Mouse (Mus musculus): ENCODE measurements around the gene 1700025G04Rik.
"Not testable (repeated sequence)": the region's sequence is repeated elsewhere in the genome, so short reads cannot be mapped to it uniquely, and the experiment has no call there.

Gene 1700025G04Rik

DNA sequence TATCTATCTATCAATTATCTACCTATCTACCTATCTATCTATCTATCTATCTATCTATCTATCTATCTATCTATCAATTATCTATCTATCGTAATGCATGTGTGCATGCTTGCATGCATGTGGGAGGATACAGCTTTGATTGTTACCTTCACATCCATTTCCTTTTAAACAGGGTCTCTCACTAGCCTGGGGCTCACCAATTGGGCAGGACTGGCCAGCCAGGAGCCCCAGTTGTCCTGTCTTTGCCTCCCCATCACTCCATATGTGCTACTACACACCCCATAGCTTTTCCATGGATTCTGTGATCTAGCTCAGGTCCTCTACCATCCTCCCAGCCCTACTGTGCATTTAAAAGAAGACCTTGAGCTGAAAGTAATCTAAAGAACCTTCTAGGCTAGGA, 231.5 kb downstream of the 1700025G04Rik start:
- no peak for DNase-seq (ENCODE audit: low read depth, low spot score)

GRCm38 (mm10) chr1:151855561-151855960, 234.4 kb downstream of the 1700025G04Rik start:
- no peak for DNase-seq (ENCODE audit: low read depth, low spot score)

DNA sequence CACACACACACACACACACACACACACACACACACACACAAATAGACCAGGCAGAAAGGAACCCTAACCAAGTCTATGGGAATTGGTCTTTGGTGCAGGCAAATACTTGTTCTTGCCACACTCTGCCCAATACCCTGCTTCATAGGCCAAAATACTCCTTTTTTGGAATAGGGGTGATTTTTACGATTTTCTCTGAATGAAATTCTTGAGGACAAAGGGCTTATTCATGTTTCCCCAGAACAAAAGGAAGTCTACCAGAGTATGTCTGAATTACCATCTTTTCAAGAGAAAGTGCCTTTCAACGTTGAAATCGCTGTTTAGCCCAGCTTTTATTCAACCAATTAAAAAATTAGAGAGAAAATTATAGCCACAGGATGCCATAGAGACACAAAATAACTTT, 237.9 kb downstream of the 1700025G04Rik start:
- DNase-seq (ENCODE audit: low read depth, low spot score) = no peak

DNA sequence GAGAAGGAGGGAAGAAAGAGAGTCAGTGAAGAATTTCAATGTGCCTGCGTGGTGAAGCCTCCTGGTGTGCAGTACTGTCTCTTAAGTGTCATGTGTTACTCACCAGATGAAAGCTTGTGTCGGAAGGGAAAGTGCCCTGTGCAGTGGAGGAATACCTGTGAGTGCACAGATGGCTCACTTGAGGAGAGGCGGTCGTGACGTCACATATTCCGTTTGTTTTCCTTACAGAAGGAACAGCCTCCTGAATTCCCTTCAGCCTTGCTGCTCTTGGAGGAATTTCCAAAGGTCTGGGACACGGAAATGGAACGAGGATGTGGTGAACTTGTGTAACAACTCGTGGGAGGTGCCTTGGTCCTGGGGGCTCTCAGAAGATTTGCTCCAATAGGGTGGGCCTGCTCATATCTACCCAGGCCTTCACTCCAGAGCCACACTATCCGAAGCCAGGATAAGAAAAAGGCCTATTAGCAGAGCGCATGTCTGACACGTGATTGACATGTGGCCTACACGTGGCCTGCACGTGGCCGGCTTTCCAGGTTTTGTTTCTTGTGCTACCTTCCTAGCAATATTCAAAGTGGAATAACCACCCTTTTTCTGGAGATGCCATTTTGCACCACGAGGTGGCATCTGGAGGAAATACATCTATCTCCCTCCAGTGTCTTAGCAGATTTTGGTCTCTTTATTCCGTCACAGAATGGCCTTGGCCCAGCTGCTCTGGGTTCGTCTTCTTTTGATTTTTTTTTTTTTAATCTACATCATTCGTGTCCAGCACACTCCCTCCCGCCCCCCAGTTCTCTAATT, 238.7 kb downstream of the 1700025G04Rik start:
- no peak for DNase-seq (ENCODE audit: low read depth, low spot score)

DNA sequence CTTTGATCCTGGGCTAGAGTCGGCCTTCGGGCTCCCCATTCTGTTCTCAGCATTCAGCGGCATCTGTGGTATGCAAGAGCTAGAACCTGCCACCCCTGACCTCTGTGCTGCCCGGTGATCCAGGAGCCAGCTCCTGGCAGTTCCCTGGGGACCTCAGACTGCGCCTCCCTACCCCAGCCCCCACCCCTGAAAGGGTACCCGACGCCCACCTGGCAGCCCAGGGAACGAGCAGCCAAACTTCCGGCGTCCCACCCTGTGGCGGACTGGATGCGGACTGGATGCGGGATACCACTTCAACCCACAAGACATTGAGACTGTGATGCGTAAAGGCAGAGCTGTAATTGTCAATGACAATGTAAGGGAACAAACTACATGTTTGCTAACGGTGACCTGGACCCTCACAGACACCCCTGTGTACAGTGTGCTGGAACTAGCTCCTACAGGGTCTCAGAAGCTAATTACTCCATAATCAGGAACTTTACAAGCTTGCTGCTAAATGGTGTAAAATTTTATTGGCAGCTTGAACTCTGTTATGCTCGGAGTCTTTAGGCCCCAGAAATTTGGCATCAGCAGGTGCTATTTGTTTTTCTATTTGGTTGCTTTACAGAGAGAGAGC, 239.8 kb downstream of the 1700025G04Rik start:
- no peak for DNase-seq (ENCODE audit: low read depth, low spot score)

DNA sequence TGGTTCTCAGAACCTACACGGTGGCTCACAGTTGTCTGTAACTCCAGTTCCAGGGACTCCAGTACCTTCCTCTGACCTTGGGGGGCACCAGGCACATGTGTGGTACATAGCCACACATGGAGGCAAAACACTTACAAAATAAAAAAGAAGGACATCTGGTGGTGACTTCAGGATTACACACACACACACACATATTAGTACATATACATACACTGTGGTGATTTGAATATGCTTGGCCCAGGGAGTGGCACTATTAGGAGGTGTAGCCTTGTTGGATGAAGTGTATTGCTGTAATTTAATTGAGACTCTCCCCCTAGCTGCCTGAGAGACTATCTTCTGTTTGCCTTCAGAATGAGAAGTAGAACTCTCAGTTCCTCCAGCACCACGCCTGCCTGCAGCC, 241.6 kb downstream of the 1700025G04Rik start:
- DNase-seq (ENCODE audit: low read depth, low spot score) = no peak

DNA sequence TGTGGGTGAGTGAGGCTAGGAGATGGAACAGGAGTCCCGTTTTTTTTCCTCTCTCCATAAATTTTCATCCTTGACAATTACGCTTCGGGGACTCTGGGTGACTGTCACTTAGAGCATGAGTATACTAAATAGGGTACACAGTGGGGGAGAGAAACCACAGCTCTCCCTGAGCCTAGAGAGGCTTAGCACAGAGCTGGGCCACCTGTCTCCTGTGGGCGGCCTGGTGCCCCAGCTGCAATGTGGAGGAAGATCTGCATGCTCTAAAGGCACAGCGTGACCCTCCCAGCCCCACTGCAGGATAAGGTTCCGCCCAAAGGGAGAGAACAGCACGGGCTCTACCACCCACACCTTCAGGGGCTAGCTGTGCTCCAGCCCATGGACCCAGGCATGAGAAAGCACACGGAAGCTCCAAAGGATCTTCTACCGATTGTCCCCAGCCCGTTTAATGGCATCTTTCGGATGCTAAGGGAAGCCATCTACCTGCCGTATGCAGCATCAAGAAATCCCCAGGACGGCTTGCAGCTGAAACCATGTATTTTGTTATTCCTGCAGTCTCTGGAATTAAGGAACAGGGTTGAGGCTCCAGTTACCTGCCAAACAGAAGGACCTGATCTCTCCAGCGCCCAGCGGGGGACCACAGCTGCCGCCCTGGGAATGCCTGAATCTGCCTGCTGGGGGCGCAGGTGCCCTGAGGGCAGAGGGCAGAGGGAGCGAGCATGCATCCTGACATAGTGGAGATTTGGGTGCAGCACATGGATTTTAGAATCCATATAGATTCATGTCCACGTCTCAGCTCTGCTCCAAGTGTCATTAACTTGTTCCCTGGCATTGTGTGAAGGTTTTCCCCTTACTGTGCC, 243.8 kb downstream of the 1700025G04Rik start:
- no peak for DNase-seq (ENCODE audit: low read depth, low spot score)

- no peak for DNase-seq (ENCODE audit: low read depth, low spot score)
These were observed 244.6 kb downstream of the 1700025G04Rik start for GRCm38 (mm10) chr1:151845252-151845832.

GRCm38 (mm10) chr1:151840345-151840744, 249.6 kb downstream of the 1700025G04Rik start:
- DNase-seq (ENCODE audit: low read depth, low spot score) = not testable (repeated sequence)

DNA sequence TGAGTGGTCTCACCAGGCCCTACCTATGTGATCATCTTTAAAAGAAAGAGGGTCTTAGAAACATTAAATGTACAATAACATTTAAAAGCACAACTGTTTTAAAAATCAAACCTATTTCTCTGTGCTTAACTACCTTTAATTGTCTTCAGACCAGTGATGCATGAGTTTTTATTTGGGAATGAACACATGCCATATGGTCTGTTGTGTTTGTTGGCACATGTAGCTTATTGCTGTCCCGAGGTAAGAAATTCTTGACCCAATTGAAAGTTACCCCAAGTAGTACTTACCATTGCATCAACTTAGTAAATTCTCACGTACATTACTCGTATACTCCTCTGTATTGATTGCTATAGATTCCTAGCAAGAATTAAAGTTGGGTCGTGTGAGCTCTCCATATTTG, 254.7 kb downstream of the 1700025G04Rik start:
- DNase-seq (ENCODE audit: low read depth, low spot score) = no peak

GRCm38 (mm10) chr1:151831791-151832190, 258.1 kb downstream of the 1700025G04Rik start:
- no peak for DNase-seq (ENCODE audit: low read depth, low spot score)

GRCm38 (mm10) chr1:151825065-151825464, 264.9 kb downstream of the 1700025G04Rik start:
- no peak for DNase-seq (ENCODE audit: low read depth, low spot score)

- peak; percentile 89 for DNase-seq (ENCODE audit: low read depth, low spot score)
These were observed 269.5 kb downstream of the 1700025G04Rik start for GRCm38 (mm10) chr1:151820457-151820856.

DNA sequence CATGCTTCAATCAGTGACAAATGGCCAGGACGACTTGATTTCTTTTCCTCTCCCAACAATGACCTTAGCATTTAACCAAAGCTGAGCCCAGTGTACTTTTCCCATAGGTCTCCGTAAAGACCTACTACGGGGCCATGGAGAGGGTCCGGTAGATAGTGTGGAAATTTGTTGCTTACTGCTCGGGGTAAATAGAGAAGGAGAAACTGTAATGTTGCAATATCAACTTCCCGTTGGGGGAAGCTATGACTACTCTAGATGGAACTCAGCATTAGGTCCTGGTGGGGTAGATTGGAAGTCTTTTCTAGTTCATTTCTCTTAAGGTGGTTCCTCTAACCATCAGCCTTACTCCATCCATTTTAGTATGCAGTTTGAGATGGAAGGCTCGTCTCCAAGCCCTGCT, 270.7 kb downstream of the 1700025G04Rik start:
- no peak for DNase-seq (ENCODE audit: low read depth, low spot score)

GRCm38 (mm10) chr1:151816051-151816450, 273.9 kb downstream of the 1700025G04Rik start:
- DNase-seq (ENCODE audit: low read depth, low spot score) = no peak

DNA sequence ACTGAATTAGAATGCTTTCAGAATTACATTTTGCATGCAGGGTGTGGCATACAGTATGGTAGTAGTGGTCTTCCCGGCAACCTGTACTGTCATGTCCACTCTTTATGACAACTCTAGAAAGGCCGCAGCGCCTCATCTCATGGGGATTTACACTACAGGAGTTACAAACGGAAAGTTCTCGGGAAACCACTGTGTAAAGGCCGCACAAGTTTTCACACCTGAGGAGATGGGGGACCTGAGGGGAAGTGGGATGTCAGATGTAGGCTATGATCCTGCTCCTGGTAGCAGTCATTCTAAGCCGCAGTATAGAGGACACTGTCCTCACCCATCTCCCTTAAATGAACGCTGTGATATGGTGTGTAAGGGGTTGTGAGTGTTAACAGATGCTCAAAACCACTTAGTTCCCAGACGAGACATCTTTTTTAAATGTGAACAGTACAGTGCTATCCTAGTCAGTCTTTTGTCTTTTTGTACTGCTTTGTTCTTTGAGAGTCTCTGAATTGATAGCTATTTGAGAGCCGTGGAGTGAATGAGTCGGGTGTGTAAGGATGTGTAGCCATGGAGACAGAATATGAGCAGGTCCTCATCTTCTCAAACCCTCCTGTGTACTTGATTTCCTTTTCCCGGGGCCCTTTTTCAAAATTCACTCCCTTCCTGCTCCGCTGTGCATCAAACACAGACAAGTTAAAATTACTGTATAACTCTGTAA, 277.8 kb downstream of the 1700025G04Rik start:
- no peak for DNase-seq (ENCODE audit: low read depth, low spot score)

- DNase-seq (ENCODE audit: low read depth, low spot score) = no peak
These were observed 278.5 kb downstream of the 1700025G04Rik start for GRCm38 (mm10) chr1:151811456-151811855.

DNA sequence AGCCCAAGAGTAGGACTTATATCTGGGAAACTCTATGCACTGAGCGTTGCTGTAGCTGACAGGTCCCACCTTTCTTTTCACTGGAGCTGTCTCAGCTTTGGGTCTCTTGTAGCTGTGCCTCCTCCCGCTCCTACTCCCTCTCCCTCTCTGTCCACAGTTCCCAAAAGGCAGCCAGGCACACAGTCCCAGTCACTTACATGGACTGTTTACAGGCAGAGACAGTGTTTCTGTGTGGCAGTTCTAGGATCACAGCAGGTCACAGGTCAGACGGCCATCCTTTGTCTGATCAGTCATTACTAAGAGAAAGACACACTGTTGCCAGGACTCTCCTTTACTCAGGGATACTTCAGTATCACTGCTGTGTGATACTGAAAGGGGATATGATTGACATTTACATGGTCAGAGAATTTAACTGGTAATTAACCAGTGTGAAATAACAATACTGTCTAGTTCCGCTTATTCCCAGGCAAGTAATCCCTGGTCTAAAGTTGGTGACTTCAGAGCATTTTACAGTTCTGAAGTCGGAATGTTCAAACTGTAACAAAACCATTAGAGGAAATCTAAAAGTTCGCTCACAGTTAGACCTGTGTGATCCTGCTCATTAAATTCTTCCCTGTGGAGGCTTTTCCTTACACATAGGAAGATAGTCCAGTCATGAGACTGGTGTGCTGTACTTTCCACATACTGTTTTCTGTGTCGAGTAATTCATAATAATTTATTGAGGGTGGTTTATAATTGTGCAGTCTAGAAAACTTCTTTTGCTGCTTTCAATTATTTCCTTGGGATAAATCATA, 279.1 kb downstream of the 1700025G04Rik start:
- DNase-seq (ENCODE audit: low read depth, low spot score) = no peak

GRCm38 (mm10) chr1:151807286-151807685, 282.6 kb downstream of the 1700025G04Rik start:
- DNase-seq (ENCODE audit: low read depth, low spot score) = no peak

DNA sequence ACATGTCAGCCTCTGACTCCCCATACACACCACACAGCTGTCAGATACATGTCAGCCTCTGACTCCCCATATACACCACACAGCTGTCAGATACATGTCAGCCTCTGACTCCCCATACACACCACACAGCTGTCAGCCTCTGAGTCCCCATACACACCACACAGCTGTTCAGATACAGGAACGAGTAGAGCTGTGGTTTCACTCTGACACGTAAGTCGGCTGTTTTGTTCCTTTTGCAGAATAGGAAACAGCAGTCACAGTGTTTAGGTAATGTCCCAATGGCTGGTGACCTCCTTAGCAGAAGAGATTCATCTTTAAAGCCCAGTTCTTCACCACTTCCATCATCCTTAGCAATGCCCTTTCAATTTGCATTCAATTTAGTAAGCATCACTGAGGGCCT, 287.1 kb downstream of the 1700025G04Rik start:
- DNase-seq (ENCODE audit: low read depth, low spot score) = not testable (repeated sequence)
